Mouse (Mus musculus): Measurements from ENCODE around the gene E030025P04Rik.

Gene E030025P04Rik

GRCm38 (mm10) chr11:109102646-109103045 is 41.5 kb downstream of the E030025P04Rik start:
- no peak for ATAC-seq (ENCODE audit: low TSS enrichment)

DNA sequence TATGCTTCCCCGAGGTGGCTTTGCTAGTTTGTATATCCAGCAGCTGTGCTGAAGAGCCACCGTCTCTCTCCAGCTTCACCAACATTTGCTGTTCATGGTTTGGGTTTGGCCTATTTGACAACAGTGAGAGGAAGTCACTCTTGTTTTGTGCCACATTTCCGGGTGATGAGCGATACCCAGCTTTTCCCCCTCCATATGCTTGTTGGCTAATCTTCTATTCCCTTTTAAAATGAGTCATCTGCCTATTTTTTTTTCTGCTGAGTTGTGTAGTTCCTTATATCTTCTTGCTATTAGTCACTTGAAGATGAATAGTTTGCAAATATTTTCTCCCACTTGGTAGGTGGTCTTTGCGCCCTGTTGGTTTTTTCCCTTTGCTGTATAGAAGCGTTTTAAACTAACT is 43.9 kb downstream of the E030025P04Rik start:
- no peak for ATAC-seq (ENCODE audit: low TSS enrichment)

DNA sequence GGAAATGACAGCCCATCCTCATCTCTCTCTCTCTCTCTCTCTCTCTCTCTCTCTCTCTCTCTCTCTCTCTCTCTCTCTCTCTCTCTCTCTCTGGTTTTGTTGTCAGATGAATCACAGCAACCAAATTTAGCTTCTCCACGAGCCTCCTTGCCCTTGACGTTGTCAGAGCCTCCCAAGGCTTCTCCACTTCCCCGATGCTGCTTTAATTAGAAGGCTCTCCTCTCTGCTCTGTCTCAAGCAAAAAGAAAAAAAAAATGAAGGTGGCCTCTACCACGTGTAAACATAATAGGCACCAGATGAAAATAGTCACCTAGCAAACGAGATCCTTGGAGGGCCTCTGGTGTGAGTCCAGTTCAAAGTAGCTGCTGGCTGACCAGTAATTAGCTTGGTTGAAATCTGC is 52.3 kb downstream of the E030025P04Rik start:
- peak; percentile 69 for ATAC-seq (ENCODE audit: low TSS enrichment)

All from frontal cortex, adult (tissue).